Mouse (Mus musculus) ES-E14 (cell line): ENCODE data around the gene C2cd4a. TPM values are rescaled to one million over a fixed set of nuclear protein-coding genes. Genes with fewer than 3 reads are reported as not detected.

Experiments used
- DNase-seq: peaks from one replicate; pipeline ENCODE4 v3.0.0-alpha.2; 2013; ENCODE audit warnings: low read depth, low spot score
- H3K27ac ChIP-seq: 2 replicates; pipeline ENCODE4 v1.5.1; 2012; ENCODE audit warnings: low read depth, mild to moderate bottlenecking, low read length, moderate library complexity, mixed read lengths; ENCODE audit not compliant: poor library complexity, insufficient read depth, severe bottlenecking
- H3K36me3 ChIP-seq: 2 replicates; pipeline ENCODE4 v1.6.1; 2012; ENCODE audit warnings: mild to moderate bottlenecking, low read length, moderate library complexity, mixed read lengths; ENCODE audit not compliant: control insufficient read depth, poor library complexity, insufficient read depth, severe bottlenecking
- H3K4me1 ChIP-seq, 2 experiments: fragments of 150-350 bp in 1 of 2; sonication (generic) in 1 of 2; 2 replicates each; pipeline ENCODE4 v1.6.1; 2012; ENCODE audit warnings: low read length in 2 of 2, mild to moderate bottlenecking in 1 of 2, mixed read lengths in 1 of 2; ENCODE audit not compliant: control insufficient read depth in 2 of 2, insufficient read depth in 2 of 2, poor library complexity in 1 of 2
- H3K4me3 ChIP-seq, 2 experiments: fragments of 150-350 bp in 1 of 2; sonication (generic) in 1 of 2; 2 replicates each; pipeline ENCODE4 v1.5.1; 2012; ENCODE audit warnings: low read length in 2 of 2, low read depth in 1 of 2, mild to moderate bottlenecking in 1 of 2, mixed read lengths in 1 of 2; ENCODE audit not compliant: insufficient read depth in 1 of 2, poor library complexity in 1 of 2, severe bottlenecking in 1 of 2
- H3K9ac ChIP-seq: 2 replicates; pipeline ENCODE4 v1.6.1; 2012; ENCODE audit warnings: low read depth, mild to moderate bottlenecking, low read length, mixed read lengths; ENCODE audit not compliant: poor library complexity, insufficient read depth, severe bottlenecking
- H3K9me3 ChIP-seq: fragments of 150-350 bp; sonication (generic); 2 replicates; pipeline ENCODE4 v1.6.1; 2012; ENCODE audit warnings: low read depth, mild to moderate bottlenecking, low read length; ENCODE audit not compliant: control insufficient read depth, insufficient read depth
- CHD2 ChIP-seq: IDR thresholded peaks from 2 replicates; pipeline ENCODE4 v1.6.1; 2014; ENCODE audit warnings: mild to moderate bottlenecking, low read depth, low read length, inconsistent platforms
- HCFC1 ChIP-seq: IDR thresholded peaks from 2 replicates; pipeline ENCODE4 v1.6.1; 2012; ENCODE audit warnings: low read length, inconsistent platforms, borderline replicate concordance; ENCODE audit not compliant: insufficient read depth
- MAFK ChIP-seq: IDR thresholded peaks from 2 replicates; pipeline ENCODE4 v1.6.1; 2014; ENCODE audit warnings: mild to moderate bottlenecking, low read depth, low read length, inconsistent platforms; ENCODE audit not compliant: insufficient read depth
- ZC3H11A ChIP-seq: IDR thresholded peaks from 2 replicates; pipeline ENCODE4 v1.6.1; 2012; ENCODE audit warnings: low read depth, mild to moderate bottlenecking, inconsistent platforms, low read length, borderline replicate concordance
- ZNF384 ChIP-seq: IDR thresholded peaks from 2 replicates; pipeline ENCODE4 v1.6.1; 2012; ENCODE audit warnings: low read depth, low read length, inconsistent platforms
- in situ Hi-C, 2 experiments: fragments of 600-800 bp; cut with MboI; formaldehyde crosslinking; loops; one replicate each; pipeline ENCODE4 v1.15.1; 2025; ENCODE audit warnings: low sequenced_read_pairs in 2 of 2, inconsistent platforms in 1 of 2; ENCODE audit not compliant: unreplicated experiment in 2 of 2
- total RNA-seq: library from RNA; depleted of rRNA; stranded (reverse); fragments of 300-350 nt; gene quantifications from 2 replicates; pipeline ENCODE4 v1.2.3, GENCODE M21; 2012

C2cd4a gene
- total RNA-seq, 1 experiment: not detected

DNA sequence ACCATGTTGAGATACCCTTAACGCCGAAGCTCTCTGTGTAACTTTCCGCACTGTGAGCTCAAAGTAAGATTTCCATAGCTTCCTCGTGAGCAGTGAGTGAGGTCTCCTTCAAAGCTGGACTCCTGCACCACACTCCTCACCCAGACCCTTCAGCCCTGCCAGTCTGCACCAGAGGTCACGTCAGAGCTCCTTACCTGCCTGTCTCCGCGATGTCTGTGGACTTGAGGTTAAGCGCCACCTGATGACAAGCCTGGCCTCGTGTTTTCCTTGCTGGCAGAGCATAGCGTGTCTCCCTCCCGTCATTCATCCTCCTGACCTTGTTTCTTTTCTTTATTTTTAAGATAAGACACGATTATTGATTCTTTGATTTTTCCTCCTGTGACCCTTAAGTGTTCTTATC lies 17.3 kb upstream of the C2cd4a start:
- no peak for DNase-seq
- TF ChIP-seq ZNF384 (no peak), CHD2 (no peak), ZC3H11A (no peak), MAFK (no peak), HCFC1 (no peak)
- Histone ChIP-seq H3K27ac (no peak overlapping the region), H3K36me3 (no peaks in the 10 kb centered on the region), H3K9me3 (no peaks in the 10 kb centered on the region), H3K9ac (no peak overlapping the region), H3K4me3 (no peak overlapping the region), H3K4me1 (no peaks in the 10 kb centered on the region)
- in situ Hi-C loops: no loop called here

DNA sequence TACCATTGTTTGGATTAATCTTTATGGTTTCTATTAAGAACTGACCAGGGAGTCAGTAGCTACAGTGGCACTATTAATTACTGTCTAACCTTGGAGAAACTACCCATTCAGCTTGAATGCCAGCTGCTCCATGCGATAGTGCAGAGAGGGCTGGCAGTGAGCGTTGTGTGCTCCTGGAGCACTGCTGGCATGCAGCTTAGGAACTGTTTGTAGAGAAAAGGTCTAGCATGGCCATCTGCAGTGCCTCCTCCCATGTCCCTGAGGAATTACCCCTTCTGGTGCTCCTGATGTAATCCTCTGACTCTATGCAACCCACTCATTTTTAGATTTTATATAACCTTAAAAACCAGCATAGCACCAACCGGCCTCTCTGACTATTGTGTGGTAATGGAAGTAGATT lies 15.5 kb upstream of the C2cd4a start:
- no peak for TF ChIP-seq CHD2
- no peak for TF ChIP-seq MAFK
- TF ChIP-seq ZNF384: no peak
- TF ChIP-seq HCFC1: no peak
- TF ChIP-seq ZC3H11A: no peak
- in situ Hi-C loops: no loop called here
- Histone ChIP-seq H3K4me1 (no peaks in the 10 kb centered on the region), H3K9me3 (no peaks in the 10 kb centered on the region), H3K27ac (no peak overlapping the region), H3K9ac (no peak overlapping the region), H3K36me3 (no peaks in the 10 kb centered on the region), H3K4me3 (no peak overlapping the region)
- DNase-seq: no peak

DNA sequence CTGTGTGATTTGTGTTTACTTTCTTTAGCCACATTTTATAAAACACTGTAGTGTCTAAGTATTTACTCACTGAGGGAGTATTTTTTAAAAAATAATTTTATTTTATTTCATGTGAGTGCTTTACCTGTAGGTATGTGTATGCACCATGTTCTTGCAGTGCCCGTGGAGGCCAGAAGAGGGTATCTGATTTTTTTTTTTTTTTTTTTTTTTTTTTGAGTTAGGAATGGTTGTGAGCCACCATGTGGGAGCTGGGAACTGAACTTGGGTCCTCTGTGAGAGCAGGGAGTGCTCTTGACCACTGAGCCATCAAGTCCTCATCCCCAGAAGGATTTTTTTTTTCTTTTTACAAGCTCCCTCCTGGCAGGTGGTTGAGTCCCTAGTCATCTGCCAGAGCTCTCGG lies 14.0 kb upstream of the C2cd4a start:
- in situ Hi-C loops: no loop called here

DNA sequence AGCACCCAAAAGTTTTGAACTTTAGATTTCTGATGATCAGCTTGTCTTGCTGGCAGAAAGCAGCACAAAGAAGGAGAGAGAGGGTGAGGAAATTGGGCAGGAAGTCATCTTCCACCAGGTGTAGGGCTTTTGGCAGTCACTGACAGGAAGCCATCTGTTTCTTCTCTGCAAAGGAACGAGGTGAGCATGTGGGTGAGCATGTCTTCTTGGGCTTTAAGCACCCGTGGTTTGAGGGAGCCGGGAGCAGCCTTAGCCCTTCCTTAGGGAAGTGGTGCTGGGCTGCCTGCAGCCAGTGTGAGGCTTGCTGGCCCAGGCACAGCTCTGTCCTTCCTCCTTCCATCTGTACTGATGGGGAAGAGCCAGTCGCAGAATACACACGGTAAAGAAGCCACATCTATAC lies 13.5 kb upstream of the C2cd4a start:
- in situ Hi-C loops: no loop called here
- Histone ChIP-seq H3K4me3 (no peak overlapping the region), H3K36me3 (no peaks in the 10 kb centered on the region), H3K9ac (no peak overlapping the region), H3K27ac (no peak overlapping the region), H3K9me3 (no peaks in the 10 kb centered on the region), H3K4me1 (no peaks in the 10 kb centered on the region)
- TF ChIP-seq ZNF384 (no peak), ZC3H11A (no peak), CHD2 (no peak), MAFK (no peak), HCFC1 (no peak)
- no peak for DNase-seq

More for the DNA sequence above, 14.0 kb upstream of the C2cd4a start:
- Histone ChIP-seq H3K9ac (no peak overlapping the region), H3K36me3 (no peaks in the 10 kb centered on the region), H3K9me3 (no peaks in the 10 kb centered on the region), H3K4me1 (no peaks in the 10 kb centered on the region), H3K4me3 (no peak overlapping the region), H3K27ac (no peak overlapping the region)
- no peak for DNase-seq
- no peak for TF ChIP-seq ZC3H11A
- TF ChIP-seq ZNF384: peak; percentile 95

DNA sequence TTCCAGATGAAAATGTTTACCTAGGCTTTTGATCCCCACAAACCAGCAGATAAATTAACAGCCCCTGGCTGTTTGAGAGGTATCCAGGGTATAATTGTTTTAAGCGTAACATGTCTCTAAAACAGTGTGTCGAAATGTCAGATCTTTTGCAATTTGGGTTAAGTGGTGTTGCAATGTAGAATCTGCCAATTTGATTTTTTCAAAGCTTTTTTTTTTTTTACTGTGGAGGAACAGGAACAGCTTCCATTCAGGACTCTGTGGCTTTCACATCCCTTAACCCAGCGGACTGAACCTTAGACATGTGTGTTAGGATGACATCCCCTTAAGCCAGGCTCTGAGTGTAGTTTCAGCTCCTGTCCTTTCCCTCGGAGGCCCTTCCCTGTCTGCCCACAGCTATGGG lies 12.9 kb upstream of the C2cd4a start:
- no peak overlapping the region for H3K9ac ChIP-seq

More for the DNA sequence above, 12.9 kb upstream of the C2cd4a start:
- no peaks in the 10 kb centered on the region for H3K9me3 ChIP-seq
- no peaks in the 10 kb centered on the region for H3K4me1 ChIP-seq
- no peaks in the 10 kb centered on the region for H3K36me3 ChIP-seq
- TF ChIP-seq HCFC1: no peak
- no peak for TF ChIP-seq ZC3H11A
- TF ChIP-seq ZNF384: no peak
- no peak for TF ChIP-seq CHD2
- TF ChIP-seq MAFK: no peak
- no peak for DNase-seq
- in situ Hi-C loops: no loop called here
- H3K4me3 ChIP-seq: no peak overlapping the region
- H3K27ac ChIP-seq: no peak overlapping the region
